Mouse (Mus musculus) liver, adult 2 months (tissue): ENCODE results near the gene Zfp146. TPM values are rescaled to one million over a fixed set of nuclear protein-coding genes. Genes with fewer than 3 reads are reported as not detected.
A peak's percentile ranks its signal among the peaks of the same experiment; 100 is the strongest.

Experiments used
- DNase-seq: peaks from one replicate; pipeline ENCODE4 v3.0.0-alpha.2; 2011; ENCODE audit warnings: low read depth, low spot score; ENCODE audit errors: extremely low read depth
- H3K27ac ChIP-seq: fragments of 200-500 bp; replicated peaks from 2 replicates; pipeline ENCODE4 v1.5.1; 2012; ENCODE audit warnings: low read depth, mild to moderate bottlenecking, control low read depth, inconsistent platforms, low read length; ENCODE audit not compliant: insufficient read depth
- H3K27me3 ChIP-seq: fragments of 200-500 bp; 2 replicates; pipeline ENCODE4 v1.6.1; 2012; ENCODE audit warnings: mild to moderate bottlenecking, moderate library complexity, low read length, inconsistent platforms; ENCODE audit not compliant: control insufficient read depth, insufficient read depth
- H3K36me3 ChIP-seq: fragments of 200-500 bp; 2 replicates; pipeline ENCODE4 v1.6.1; 2012; ENCODE audit warnings: low read length, inconsistent platforms; ENCODE audit not compliant: control insufficient read depth, insufficient read depth
- H3K4me1 ChIP-seq: fragments of 200-500 bp; 2 replicates; pipeline ENCODE4 v1.6.1; 2011; ENCODE audit warnings: low read length; ENCODE audit not compliant: control insufficient read depth, insufficient read depth
- H3K4me3 ChIP-seq: fragments of 200-500 bp; 2 replicates; pipeline ENCODE4 v1.5.1; 2011; ENCODE audit warnings: low read depth, mild to moderate bottlenecking, control low read depth, low read length, moderate library complexity; ENCODE audit not compliant: insufficient read depth
- H3K79me2 ChIP-seq: fragments of 200-500 bp; 2 replicates; pipeline ENCODE4 v1.6.1; 2012; ENCODE audit warnings: inconsistent platforms, mild to moderate bottlenecking, low read length, moderate library complexity; ENCODE audit not compliant: control insufficient read depth, insufficient read depth
- H3K9ac ChIP-seq: fragments of 200-500 bp; 2 replicates; pipeline ENCODE4 v1.6.1; 2012; ENCODE audit warnings: low read depth, mild to moderate bottlenecking, control low read depth, inconsistent platforms, low read length
- CTCF ChIP-seq: fragments of 200-500 bp; IDR thresholded peaks from 2 replicates; pipeline ENCODE4 v1.5.1; 2011; ENCODE audit warnings: low read depth, low read length, control low read depth
- POLR2A ChIP-seq: fragments of 200-500 bp; IDR thresholded peaks from 2 replicates; pipeline ENCODE4 v1.6.1; 2011; ENCODE audit warnings: low read length, control low read depth; ENCODE audit not compliant: insufficient read depth; ENCODE audit errors: extremely low read depth
- WGBS: fragments of 180-500 bp; shearing (Covaris S2); methylation state at CpG from one replicate; pipeline ENCODE4 v1.1.7; 2018; 5-methylcytosine and 5-hydroxymethylcytosine counted together
- polyA plus RNA-seq: library from polyadenylated mRNA; depleted of rRNA; stranded (reverse); fragments of >200 nt; gene quantifications from 2 replicates; pipeline ENCODE4 v1.2.3, GENCODE M21; 2012
- total RNA-seq: library from RNA; depleted of rRNA; stranded (reverse); fragments of >200 nt; gene quantifications from 2 replicates; pipeline ENCODE4 v1.2.3, GENCODE M21; 2014

Gene Zfp146
- total and polyA plus RNA-seq, 2 experiments, result 6.9 to 20.8 TPM

GRCm38 (mm10) chr7:30155507-30155906 is 14.0 kb downstream of the Zfp146 start:
- Histone ChIP-seq H3K79me2 (no peaks in the 10 kb centered on the region), H3K27me3 (no peaks in the 10 kb centered on the region), H3K36me3 (peaks cover 18% of the 10 kb centered on the region), H3K4me1 (no peaks in the 10 kb centered on the region), H3K4me3 (no peak overlapping the region), H3K9ac (no peak overlapping the region), H3K27ac (no peak overlapping the region)
- TF ChIP-seq CTCF (no peak), POLR2A (no peak)
- DNase-seq, result no peak
- 99% methylated on average over 3 of the region's 3 CpGs for WGBS

DNA sequence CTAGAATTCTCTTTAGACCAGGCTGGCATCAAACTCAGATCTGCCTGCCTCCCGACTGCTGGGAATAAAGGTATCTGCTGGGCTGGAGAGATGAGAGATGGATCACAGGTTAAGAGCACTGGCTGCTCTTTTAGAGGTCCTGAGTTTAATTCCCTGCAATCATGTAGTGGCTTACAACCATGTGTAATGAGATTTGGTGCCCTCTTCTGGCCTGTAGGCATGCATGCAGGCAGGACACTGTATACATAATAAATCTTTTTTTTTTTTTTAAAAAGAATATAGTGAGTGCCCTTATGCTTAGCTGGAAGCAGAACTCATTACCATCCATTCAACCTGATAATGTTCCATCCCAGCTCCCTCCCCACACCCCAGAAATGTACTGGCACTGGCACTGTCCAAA is 15.5 kb downstream of the Zfp146 start:
- Histone ChIP-seq H3K4me3 (no peak overlapping the region), H3K4me1 (no peaks in the 10 kb centered on the region), H3K9ac (no peak overlapping the region), H3K79me2 (no peaks in the 10 kb centered on the region), H3K27me3 (no peaks in the 10 kb centered on the region), H3K36me3 (peaks cover 8% of the 10 kb centered on the region), H3K27ac (no peak overlapping the region)
- no peak for TF ChIP-seq POLR2A
- TF ChIP-seq CTCF, result no peak
- 92% methylated on average over 1 of the region's 1 CpGs for WGBS
- no peak for DNase-seq

DNA sequence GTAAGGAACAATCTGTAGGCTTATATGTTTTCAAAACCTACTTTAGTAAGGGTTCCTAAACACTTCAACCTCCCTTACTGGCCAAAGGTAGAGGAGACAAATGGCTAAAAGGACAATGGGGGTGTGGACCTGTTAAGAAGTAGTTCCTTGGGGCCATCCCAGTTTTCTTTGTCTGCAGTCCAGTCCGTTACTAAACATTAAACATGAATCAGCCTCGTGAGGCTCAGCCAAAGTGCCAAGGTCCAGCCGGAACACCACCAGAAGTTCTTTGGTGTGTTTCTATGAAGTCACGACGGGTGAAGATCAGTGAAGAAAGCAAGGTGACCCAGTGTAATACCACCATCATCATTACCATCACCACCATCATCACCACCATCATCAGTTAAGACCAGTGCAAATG is 22.5 kb downstream of the Zfp146 start:
- no peak overlapping the region for H3K9ac ChIP-seq
- TF ChIP-seq POLR2A, result no peak
- no peak for TF ChIP-seq CTCF
- 98% methylated on average over 5 of the region's 5 CpGs for WGBS
- H3K79me2 ChIP-seq, result no peaks in the 10 kb centered on the region
- H3K36me3 ChIP-seq, result peaks cover 5% of the 10 kb centered on the region
- no peak for DNase-seq
- H3K27me3 ChIP-seq, result 0 out of 2 replicates have a peak, but pooled peaks cover 3% of the 10 kb centered on the region
- no peaks in the 10 kb centered on the region; the same call in 1 of the 2 replicates for H3K4me1 ChIP-seq
- no peak overlapping the region for H3K27ac ChIP-seq
- H3K4me3 ChIP-seq, result no peak overlapping the region

DNA sequence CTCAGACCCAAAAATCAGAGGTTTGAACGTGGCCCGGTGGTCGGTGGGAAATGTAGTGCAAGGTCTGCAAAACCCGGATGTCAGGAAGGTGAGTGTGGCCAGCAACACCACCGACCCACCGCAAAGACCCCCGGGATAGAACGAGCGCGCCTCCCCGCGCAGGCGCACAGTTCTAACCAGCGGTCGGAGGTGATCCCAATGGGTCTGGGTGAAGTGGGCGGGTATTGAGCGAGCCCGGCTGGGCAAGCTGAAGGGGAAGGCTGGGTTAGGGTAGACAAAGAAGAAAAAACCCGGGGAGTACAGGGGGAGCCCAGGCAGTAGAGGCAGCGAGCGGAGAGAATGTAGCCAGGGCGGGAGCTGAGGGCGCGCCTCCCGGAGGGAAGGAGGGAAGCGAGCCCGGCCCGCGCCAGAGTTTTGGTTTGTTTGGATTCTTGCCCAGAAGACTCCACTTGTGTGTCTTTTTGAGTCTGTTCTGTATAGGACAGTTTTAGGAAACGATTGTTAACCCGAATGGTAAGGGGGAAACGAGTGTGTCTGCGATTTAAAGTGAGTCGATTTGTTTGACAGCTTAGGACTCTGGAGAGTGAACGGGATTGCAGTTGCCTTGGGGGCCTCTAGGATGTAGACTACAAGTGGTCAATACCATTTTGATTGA is 25.9 kb downstream of the Zfp146 start:
- TF ChIP-seq POLR2A, result no peak
- TF ChIP-seq CTCF, result no peak
- peak overlapping the region; percentile 46 for H3K4me3 ChIP-seq
- H3K4me1 ChIP-seq, result no peaks in the 10 kb centered on the region; the same call in 1 of the 2 replicates
- DNase-seq, result no peak
- H3K79me2 ChIP-seq, result no peaks in the 10 kb centered on the region
- no peak overlapping the region; the same call in 1 of the 2 replicates for H3K9ac ChIP-seq
- H3K27me3 ChIP-seq, result 0 out of 2 replicates have a peak, but pooled peaks cover 3% of the 10 kb centered on the region
- no peaks in the 10 kb centered on the region; the same call in 1 of the 2 replicates for H3K36me3 ChIP-seq
- WGBS, result 1% methylated on average over 35 of the region's 35 CpGs
- H3K27ac ChIP-seq, result no peak overlapping the region

DNA sequence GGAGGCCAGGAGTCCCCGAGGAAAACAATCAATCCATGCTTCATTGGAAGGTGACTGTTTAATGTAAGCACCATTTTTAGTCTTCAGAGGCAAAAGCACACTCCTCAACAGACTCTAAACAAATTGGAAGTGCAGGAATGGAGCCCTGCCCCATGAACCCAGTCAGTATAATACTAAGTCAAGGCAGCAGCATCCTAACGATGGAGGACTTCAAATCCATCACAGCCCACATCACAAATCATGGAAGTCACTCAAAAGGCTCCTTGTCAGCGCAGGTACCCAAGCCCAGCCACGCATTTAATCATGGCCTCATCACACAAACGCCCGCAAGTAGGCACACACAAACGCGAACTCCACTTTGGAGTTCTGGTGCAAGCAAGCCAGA is 26.4 kb downstream of the Zfp146 start:
- Histone ChIP-seq H3K4me1 (no peaks in the 10 kb centered on the region; the same call in 1 of the 2 replicates), H3K27ac (no peak overlapping the region), H3K27me3 (0 out of 2 replicates have a peak, but pooled peaks cover 3% of the 10 kb centered on the region), H3K9ac (no peak overlapping the region; the same call in 1 of the 2 replicates), H3K4me3 (no peak overlapping the region), H3K36me3 (no peaks in the 10 kb centered on the region), H3K79me2 (no peaks in the 10 kb centered on the region)
- TF ChIP-seq POLR2A (no peak), CTCF (no peak)
- DNase-seq, result no peak
- WGBS, result 12% methylated on average over 8 of the region's 8 CpGs

GRCm38 (mm10) chr7:30136826-30137225 is 32.7 kb downstream of the Zfp146 start:
- Histone ChIP-seq H3K4me1 (no peaks in the 10 kb centered on the region), H3K9ac (no peak overlapping the region), H3K27ac (no peak overlapping the region), H3K36me3 (no peaks in the 10 kb centered on the region; the same call in 1 of the 2 replicates), H3K27me3 (no peaks in the 10 kb centered on the region), H3K79me2 (no peaks in the 10 kb centered on the region), H3K4me3 (no peak overlapping the region)
- no peak for DNase-seq
- WGBS, result 87% methylated on average over 10 of the region's 10 CpGs
- TF ChIP-seq POLR2A (no peak), CTCF (no peak)
